Mouse (Mus musculus) lung, adult 18-20 months (tissue): ENCODE measurements around the gene Cib3.
A peak's percentile ranks its signal among the peaks of the same experiment; 100 is the strongest.

Experiments
- DNase-seq, 2 experiments: peaks; one replicate each; pipeline ENCODE4 v3.0.0; 2022; ENCODE audit warnings: mixed read lengths in 2 of 2

Gene Cib3

DNA sequence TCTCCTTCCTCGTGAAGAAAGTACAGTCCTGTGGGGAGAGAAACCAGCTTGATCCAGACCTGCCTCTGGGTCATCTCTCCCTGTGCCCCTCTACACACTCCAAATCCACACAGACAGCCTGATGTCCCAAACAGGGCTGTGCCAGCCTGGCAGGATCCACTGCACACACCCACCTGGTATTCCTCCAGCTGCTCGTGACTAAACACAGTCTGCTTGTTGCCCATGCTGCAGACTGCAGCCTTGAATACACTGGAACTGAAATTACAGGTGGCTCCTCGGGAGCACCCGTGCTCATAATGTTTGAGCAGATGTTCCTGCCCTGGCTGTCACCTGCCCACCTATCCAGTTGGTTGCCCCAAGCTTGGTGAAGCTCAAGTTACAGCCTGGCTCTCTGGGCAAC, at the start of gene Cib3:
TSS of gene Cib3 (minus strand) at position 87 of the 400 bp plus-strand sequence.
- DNase-seq = no peak

DNA sequence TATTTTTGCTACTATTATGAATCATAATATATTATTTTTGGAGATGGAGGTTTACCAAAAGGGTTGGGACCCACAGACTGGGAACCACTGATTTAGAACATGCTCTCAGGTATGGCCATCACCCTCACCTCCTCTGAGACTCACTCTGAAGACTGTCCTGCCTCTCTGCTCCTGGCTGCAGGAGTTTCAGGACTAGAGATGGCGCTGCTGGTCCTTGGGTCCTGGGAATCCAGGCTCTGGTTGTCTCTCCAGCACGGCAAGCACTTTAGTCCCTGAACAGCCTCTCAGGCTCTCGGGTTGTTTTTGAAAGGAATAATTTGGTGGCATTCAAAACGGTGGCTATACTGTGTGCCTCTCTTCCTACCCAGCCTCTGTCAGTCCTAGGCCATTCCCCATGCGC, 49.2 kb upstream of the Cib3 start:
- peak; percentile 36 to 45 for DNase-seq

DNA sequence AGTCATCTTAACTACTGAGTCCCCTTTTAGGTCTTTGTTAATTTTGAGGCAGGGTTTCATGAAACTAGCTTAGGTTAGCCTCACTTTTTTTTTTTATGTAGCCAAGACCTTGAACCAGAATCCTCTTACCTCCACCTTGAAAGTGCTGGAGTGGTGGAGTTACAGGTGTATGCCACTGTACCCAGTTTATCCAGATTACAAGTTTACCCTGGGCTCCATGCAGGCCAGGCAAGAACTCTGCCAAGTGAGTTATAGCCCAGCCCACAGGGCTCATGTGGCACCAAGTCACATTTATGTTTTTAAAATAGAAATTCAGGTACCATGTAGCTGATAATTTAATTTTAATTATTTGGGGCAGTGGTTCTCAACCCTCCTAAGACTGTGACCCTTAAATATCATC, 48.8 kb upstream of the Cib3 start:
- DNase-seq = no peak

DNA sequence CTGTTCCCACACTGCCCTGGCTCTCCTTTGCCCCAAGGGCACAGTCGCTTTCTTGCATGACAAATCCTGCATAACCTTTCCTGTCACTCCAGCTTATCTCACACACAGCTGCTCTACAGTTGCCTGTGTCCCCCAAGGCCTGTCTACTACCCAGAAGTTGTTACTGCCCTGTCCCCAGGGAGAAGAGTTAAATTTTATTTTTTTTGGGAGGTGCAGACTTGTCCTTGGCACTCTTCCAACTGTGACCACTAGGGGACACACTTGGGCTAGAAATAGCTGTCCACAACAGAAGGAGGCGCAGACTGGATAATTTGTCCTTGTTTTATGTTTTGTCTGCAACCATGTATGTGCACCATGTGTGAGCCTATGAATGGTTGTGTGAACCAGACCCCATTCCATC, 48.4 kb upstream of the Cib3 start:
- peak; percentile 44 to 59 for DNase-seq

DNA sequence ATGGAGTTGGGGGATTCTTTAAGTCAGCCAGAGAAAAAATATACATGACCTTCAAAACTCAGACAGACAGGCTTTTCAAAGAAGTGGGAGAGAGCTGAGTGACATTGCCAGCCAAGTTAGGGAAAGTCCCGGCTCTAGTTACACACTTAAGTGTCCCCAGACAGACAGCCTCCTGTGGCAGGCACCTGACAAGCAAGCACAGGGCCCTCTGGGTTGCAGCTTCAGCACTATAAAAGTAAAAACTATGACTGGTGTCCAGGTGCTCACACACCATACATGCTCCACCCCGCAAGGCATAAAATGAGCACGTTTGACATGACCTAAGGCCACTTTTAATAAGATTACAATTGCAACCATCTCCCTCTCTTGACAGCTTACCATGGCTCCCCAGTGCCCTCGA, 47.9 kb upstream of the Cib3 start:
- DNase-seq = no peak

DNA sequence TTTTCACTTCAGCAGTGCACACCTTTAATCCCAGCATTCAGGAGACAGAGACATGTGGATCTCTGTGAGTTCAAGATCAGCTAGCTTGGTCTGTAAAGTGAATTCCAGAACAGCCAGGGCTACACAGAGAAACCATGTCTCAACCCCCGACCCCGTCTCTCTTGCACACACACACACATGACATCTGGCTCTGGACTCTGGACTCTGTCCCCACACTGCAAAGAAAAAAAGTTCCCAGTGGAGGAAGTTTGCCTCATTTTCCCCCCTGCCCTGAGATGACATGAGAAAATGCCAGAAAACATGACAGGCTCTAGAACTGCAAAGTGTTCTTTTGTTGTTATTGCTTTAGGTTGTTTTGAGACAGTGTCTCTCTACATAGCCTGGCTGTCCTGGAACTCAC, 47.2 kb upstream of the Cib3 start:
- DNase-seq = no peak

DNA sequence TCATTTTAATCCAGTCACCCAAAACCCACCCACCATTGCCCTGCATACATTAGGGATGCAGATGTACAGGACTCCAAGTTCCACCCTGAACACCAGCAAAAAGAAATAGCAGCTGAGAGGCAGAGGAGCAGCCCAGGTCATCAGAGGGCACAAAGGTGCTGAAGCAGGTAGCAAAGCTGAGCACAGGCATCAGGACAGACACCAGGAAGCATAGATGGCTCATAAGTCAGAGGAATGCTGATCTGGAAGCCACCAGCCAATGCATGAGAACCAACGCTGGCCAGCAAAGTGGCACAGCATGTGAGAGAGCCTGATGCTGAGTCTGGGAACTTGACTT, 45.2 kb upstream of the Cib3 start:
- DNase-seq = no peak

DNA sequence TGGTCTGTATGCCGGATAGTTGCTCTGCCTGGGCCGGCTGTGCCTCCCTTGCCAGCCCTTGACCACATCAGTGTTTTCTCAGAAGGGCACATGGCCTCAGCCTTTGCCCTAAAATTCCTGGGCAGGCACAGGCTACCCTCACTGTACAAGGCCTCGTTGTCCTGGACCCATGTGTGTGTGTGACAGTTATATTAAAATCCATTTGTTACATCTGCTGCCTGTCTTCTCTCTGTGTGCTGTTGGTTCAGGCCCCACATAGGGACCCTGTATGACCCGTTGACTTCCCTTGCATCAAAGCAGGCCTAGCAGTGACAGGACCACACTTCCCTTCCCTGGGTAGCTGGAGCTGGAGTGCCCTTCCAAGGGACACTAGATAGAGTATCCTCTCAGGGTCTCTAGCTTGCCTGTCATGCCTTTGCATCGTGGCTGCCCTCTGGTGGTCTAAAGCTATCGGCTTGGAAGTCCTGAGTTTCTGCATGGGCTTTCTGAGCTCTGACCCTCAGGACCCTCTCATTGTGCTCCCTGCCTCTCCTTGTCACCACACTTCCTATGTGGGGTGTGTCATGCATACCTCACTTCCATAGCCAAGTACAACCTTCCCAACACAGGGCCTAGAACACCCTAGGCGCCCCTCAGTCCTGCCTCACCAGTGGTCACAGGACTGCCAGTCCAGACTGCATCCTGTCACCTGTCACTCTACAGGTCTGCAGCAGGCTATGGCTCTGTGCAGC, 44.7 kb upstream of the Cib3 start:
- DNase-seq = no peak

DNA sequence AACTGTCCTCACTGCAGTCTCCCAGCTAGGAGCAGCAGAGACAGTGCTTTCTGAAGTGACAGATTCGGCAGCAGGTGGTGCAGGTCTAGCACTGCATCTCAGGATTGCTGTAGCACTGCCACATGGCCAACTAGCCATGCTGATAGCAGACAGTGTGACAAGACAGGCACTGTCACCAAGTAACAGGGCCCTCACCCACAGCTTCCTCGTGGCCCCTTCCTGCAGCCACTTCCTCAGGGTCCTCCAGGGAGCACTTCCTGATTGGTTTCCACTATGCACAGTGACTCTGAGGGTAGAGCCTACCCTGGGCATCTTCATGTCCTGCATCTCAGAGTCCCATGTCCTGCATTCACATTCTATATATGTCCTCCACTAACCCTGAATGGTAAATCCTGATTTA, 32.0 kb upstream of the Cib3 start:
- DNase-seq = peak in 1 of 2 experiments; percentile 23

DNA sequence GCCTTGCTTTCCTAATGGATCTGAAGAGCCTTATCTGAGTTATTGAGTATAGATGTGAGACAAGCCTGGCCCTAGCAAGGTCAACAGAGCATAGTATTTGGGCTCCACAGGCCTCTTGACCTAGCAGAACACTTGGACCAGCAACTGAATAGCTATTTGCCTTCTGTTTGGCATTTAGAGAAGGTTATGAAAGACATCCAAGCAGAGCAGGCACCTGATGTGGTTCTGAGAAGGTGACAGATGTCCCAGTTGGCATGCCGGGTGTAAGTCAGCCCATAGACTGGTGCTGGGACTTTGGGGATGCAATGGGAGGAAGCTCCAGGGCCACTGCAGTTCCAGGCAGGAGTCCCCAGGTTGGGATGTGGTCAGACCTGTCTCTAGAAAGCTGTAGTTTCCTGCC, 29.6 kb upstream of the Cib3 start:
- DNase-seq = no peak

DNA sequence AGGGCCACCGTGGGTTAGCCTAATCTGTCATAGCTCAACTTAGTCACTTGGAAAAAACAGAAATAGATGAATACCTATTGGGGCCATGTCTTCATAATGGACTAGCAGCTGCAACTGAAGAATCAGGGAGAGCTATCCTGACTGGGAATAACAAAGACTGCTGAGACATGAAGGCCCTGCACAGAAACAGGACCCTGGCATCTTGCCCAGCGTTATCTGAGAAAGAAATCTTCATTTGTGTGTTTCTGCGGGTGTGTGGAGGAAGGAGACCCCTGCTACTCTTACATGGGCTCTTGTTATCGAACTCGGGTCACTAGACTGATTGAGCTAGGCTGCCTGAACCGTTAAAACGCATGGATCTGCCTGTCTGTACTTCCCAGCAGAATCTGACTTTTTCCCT, 28.3 kb upstream of the Cib3 start:
- no peak for DNase-seq

DNA sequence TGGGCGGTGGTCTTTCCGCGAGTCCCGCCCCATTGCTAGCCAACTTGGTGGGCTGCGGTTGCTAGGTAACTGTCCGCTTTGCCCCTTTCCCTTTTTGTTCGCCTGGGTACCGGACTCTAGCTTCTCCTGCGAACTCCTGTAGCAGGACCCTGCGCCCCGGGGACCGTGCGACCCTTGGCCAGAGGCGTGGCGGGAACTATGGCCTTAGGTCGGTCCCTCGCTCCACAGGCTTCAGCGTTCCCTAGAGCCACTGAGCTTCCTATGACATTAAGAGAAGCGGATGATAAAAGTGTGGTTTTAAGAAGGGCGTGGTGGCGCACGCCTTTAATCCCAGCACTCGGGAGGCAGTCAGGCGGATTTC, 27.7 kb upstream of the Cib3 start:
- no peak for DNase-seq

DNA sequence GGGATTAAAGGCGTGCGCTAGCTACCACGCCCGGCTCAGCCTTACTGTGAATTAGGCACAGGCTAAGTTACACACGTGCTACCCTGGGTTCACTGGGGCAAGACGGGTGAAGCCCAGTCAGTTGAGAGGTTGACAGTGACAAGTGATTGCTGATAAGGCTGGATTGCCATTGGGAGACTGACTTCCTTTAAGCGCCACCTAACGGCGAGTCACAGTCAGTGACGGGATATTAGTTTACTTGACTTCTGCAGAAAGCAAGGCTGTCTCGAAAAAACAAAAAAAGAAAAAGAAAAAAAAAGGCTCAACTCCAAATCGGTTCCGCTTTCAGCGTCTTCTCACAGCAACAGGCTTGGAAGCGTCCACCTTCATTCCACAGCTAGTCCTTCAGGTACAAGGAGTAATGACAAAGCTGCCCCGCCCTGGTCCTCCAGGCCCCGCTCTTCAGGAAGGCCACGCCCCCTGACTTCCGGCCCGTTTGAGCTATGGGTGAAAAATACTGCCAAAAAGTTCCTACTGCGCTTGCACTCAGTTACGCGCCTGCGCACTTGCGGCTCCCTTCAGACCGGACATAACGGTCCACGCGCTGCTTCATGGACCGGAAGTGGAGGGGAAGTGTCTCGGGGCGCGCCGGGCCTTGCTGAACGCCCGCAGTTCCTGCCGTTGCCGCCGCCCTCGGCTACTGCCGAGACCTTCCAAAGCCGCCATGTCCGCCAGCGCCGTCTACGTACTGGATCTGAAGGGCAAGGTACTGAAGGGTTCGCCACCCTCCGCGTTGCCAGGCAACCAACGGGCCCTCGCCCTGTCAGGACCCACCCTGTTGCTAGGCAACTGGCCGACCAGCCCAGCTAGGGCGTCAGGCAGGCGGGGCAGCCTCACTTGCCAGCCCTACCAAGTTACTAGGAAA, 27.1 kb upstream of the Cib3 start, which contains the start of gene Ap1m1:
TSS of gene Ap1m1 (plus strand) at position 520 of the 904 bp plus-strand sequence.
- DNase-seq = peak; percentile 98 to 99

DNA sequence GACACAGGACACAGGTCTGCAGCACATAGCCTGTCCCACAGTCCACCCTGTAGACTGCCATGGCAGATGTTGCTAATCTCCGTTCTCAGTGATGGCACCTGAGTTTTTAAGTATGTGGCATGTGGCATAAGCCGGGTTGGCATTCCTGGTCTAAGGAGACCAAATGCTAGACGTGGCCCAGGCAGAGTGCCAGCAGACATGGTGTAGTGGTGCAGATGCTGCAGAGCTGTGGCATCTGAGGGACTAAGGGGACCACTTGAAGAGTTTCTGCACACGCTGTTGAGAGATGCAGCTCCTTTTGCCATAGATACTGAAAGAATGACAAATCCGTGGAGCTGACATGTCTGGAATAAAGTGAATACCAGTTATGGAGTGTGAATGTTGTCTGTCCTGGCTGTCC, 10.0 kb upstream of the Cib3 start:
- DNase-seq = no peak

DNA sequence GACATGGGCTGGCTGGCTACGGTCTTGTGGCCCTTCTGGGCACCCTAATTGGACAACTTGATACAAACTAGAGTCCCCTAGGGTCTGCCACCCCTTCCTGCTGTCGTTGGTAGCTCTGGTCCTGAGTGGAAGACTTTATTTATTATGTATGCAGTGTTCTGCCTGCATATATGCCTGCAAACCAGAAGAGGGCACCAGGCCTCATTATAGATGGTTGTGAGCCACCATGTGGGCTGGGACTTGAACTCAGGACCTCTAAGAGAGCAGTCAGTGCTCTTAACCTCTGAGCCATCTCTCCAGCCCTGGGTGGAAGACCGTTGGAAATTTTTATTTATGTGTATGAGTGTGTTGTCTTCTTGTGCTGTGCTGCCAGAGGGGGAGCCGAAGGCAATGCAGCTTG, 8.1 kb upstream of the Cib3 start:
- DNase-seq = no peak

DNA sequence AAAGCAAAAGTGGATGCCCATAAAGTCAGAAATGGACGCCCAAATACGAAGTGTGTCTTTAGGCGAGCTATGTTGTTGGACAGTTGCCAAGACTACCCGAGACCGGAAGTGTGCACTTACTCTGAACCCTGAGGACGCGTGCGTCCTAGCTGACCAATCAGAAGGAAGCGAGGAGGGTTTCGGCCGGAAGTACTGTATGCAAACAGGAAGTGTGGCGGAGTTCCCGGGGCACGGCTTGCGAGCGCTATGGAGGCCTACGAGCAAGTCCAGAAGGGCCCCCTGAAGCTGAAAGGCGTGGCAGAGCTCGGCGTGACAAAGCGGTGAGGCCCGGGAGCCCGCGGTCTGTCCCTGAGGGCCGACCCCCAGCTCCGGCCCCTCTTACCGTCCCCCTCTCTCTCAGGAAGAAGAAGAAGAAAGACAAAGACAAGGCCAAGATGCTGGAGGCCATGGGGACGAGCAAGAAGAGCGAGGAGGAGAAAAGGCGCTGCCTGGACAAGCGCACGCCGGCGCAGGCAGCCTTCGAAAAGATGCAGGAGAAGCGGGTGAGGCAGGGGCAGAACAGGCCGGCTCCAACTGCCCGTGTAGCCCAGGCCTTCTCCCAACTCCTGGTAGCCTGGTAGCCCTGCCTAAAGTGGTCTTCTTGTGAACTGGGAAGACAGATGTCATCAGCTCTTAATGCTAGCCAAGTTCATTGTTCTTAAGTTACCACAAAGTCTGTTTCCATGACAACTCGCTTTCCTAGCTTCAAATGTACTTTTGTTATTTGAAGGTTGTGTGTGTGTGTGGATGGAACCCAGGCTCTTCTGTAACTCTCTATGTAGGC, 7.1 kb upstream of the Cib3 start, which contains the start of gene Fam32a:
TSS of gene Fam32a (plus strand) at position 190 of the 823 bp plus-strand sequence.
- peak; percentile 92 to 95 for DNase-seq

DNA sequence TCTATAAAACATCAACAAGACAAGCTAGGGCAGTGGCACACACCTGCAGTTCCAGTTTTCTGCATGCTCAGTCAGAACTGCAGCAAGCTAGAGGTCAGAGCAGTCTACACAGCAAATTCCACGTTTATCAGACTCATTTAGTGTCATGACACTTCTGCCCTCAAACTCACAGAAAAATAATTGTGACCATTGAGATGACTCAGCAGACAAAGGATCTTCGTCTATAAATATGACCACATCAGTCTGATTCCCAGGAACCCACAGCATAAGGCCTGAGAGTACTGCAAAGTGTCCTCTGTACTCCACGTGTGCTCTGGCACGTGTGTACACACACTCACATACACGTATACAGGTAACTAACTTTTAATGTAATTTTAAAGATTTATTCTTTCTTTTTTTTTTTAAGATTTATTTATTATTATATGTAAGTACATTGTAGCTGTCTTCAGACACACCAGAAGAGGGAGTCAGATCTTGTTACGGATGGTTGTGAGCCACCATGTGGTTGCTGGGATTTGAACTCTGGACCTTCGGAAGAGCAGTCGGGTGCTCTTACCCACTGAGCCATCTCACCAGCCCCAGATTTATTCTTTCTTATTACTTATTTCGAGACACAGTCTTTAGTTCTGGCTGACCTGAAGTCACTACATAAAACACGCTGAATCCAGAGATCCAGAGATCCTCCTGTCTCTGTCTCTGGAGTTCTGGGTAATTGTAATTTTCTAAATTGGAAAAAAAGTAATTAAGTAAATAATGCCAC, 6.3 kb upstream of the Cib3 start:
- DNase-seq = no peak

DNA sequence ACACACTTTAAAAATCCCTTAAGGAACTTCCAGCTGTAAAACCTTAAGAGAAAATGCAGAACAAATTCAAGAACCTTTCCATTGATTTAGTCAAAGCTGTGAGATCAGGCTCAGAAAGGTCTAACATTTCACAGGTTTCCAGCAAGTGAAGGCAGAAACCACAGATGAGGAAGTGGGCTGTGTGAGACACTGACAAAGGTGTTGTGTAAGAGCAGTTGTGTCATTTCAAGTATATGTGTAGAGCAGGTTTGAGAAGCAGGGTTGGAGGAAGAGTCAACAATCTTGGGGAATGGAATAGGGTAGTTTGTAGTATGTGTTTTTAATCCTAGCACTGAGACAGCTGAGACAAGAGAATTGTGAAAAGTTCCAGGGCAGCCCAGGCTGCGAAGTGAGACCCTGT, 3.2 kb upstream of the Cib3 start:
- DNase-seq = peak in 1 of 2 experiments; percentile 55

DNA sequence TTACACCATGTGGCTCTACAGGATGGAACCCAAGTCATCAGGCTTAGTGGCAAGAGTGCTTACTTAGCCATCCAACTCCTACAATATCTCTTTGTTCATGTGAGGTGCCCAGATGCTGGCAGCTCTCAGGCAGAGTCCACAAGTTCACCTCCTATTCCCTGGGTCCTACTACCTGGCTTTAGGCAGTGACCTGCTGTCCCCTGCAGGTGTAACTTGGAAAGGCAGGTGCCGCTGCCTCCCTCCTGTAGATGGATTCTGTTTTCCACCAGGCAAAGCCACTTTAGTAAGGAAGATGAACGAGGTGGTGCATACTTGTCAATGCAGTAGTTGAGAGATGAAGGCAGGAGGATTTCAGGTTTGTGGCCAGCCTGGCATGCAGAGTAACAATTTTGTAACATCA, 2.4 kb upstream of the Cib3 start:
- peak; percentile 52 to 62 for DNase-seq

DNA sequence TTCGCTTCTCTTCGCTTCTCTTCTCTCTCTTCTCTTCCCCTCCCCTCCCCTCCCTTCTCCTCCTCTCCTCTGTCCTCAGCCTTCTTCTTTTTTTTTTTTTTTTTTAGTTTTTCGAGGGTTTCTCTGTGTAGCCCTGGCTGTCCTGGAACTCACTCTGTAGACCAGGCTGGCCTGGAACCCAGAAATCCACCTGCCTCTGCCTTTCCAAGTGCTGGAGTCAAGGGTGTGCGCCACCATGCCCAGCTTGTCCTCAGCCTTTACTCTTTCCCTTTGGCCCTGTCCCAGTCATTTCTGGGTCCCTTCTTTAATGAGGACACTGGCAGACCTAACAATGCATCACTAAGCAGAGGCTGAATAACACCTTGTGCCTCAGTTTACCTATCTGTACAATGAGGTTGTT, 899 bp upstream of the Cib3 start, which contains the start of gene Gm11034:
TSS of gene Gm11034 (minus strand) at position 101 of the 400 bp plus-strand sequence.
- no peak for DNase-seq

DNA sequence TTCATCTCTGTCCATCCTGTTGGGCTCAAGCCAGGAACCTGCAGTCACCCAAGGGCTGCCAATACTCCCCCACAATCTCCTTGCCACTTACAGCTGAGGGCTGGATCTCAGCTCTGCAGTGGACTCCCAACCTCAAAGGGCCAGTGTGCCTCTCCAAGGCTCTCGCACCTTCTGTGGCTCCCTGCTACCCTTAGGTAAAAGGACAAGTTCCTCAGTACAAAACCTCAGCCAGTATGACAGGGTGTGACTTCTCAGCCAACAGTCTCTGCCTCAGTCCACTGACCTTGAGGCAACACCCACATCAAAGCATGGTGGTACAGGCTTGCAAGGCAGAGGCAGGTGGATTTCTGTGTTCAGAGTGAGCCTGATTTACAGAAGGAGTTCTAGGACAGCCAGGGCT, 791 bp downstream of the Cib3 start:
- no peak for DNase-seq

DNA sequence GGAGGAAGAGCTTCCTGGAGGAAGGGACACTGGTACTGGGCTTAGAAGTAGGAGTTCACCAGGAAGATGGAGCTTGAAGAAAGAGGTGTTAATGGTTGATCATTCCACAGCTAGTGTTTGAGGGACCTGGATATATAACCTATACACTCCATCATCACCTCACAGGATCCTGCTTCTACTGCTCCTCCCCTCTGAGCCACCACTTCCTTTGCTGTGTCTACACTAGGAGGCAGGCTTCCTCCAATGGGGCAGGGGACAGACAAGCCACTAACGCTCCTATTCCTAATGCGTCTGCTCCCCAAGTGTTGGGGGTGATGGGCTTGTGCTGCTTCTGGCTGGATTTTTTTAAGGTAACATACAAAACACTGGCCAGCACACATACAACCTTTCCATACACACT, 1.9 kb downstream of the Cib3 start:
- DNase-seq = no peak
